Mouse (Mus musculus) stomach, embryonic 14.5 days (tissue): Measurements from ENCODE around the gene Raet1e. TPM values are rescaled to one million over a fixed set of nuclear protein-coding genes. Genes with fewer than 3 reads are reported as not detected.
A peak's percentile ranks its signal among the peaks of the same experiment; 100 is the strongest.
"Not testable (repeated sequence)": the region's sequence is repeated elsewhere in the genome, so short reads cannot be mapped to it uniquely, and the experiment has no call there.

Source experiments
- ATAC-seq: fragments of 200-750 bp; cut with Nextera tagmentation; 2 replicates; pipeline ENCODE4 v1.8.0; 2017; ENCODE audit warnings: low read depth, moderate TSS enrichment; ENCODE audit not compliant: insufficient number of reproducible peaks, insufficient read depth, low FRiP score
- H3K27ac ChIP-seq: fragments of 300-500 bp; sonication (generic); 2 replicates; pipeline ENCODE4 v1.5.1; 2014; ENCODE audit warnings: mild to moderate bottlenecking, low read length, moderate library complexity, mixed read lengths
- H3K27me3 ChIP-seq: fragments of 300-500 bp; sonication (generic); 2 replicates; pipeline ENCODE4 v1.6.1; 2014; ENCODE audit warnings: low read length, control low read depth, mixed read lengths; ENCODE audit not compliant: control insufficient read depth, insufficient read depth
- H3K36me3 ChIP-seq: fragments of 300-500 bp; sonication (generic); 2 replicates; pipeline ENCODE4 v1.6.1; 2014; ENCODE audit warnings: mild to moderate bottlenecking, control low read depth, low read length, moderate library complexity, mixed read lengths; ENCODE audit not compliant: control insufficient read depth, insufficient read depth
- H3K4me1 ChIP-seq: fragments of 300-500 bp; sonication (generic); 2 replicates; pipeline ENCODE4 v1.6.1; 2014; ENCODE audit warnings: low read length, control low read depth, mixed read lengths; ENCODE audit not compliant: control insufficient read depth, insufficient read depth
- H3K4me2 ChIP-seq: fragments of 300-500 bp; sonication (generic); replicated peaks from 2 replicates; pipeline ENCODE4 v1.6.1; 2014; ENCODE audit warnings: low read depth, low read length, control low read depth
- H3K4me3 ChIP-seq: fragments of 300-500 bp; sonication (generic); 2 replicates; pipeline ENCODE4 v1.5.1; 2014; ENCODE audit warnings: low read depth, low read length, control low read depth
- H3K9ac ChIP-seq: fragments of 300-500 bp; sonication (generic); replicated peaks from 2 replicates; pipeline ENCODE4 v1.6.1; 2014; ENCODE audit warnings: low read depth, mild to moderate bottlenecking, control low read depth, low read length, moderate library complexity, mixed read lengths
- H3K9me3 ChIP-seq: fragments of 300-500 bp; sonication (generic); 2 replicates; pipeline ENCODE4 v1.6.1; 2016; ENCODE audit warnings: low read depth, low read length, control low read depth; ENCODE audit not compliant: control insufficient read depth
- WGBS: fragments of 180-500 bp; shearing (Covaris S2); extraction: QIAGEN DNeasy Blood & Tissue Kit; methylation state at CpG from one replicate; pipeline ENCODE4 v1.1.7; 2014; 5-methylcytosine and 5-hydroxymethylcytosine counted together
- polyA plus RNA-seq: library from polyadenylated mRNA; unstranded; fragments of >200 nt; fragmentation: Nextera tagmentation; extraction: Ambion mirVana; gene quantifications from 2 replicates; pipeline ENCODE4 v1.2.1, GENCODE M21; 2014

The Raet1e gene
- polyA plus RNA-seq, 1 experiment from 2014 or later: 12.5 TPM

DNA sequence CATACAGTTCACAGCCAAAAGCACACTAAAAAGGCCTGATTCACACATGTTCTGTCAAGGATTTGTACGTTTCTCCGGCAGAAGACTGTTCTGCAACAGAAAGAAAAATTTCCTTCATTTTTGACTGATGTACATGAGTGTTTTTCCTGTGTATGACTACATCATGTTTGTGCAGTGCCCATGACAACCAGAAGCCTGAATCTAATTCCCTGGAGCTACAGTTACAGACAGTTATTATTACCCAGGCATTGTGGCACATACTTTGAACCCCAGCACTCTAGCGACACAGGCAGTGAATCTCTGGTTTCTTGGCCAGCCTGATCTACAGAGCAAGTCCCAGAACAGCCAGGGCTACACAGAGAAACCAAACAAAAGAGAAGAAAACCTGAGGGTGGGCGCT, 147.4 kb downstream of the Raet1e start:
- Histone ChIP-seq H3K4me3 (no peak overlapping the region), H3K4me2 (no peak overlapping the region), H3K27me3 (no peaks in the 10 kb centered on the region), H3K9ac (no peak overlapping the region), H3K9me3 (no peaks in the 10 kb centered on the region), H3K4me1 (no peaks in the 10 kb centered on the region), H3K27ac (no peak overlapping the region), H3K36me3 (no peaks in the 10 kb centered on the region)
- no peak for ATAC-seq
- 82% methylated on average over 4 of the region's 4 CpGs for WGBS

DNA sequence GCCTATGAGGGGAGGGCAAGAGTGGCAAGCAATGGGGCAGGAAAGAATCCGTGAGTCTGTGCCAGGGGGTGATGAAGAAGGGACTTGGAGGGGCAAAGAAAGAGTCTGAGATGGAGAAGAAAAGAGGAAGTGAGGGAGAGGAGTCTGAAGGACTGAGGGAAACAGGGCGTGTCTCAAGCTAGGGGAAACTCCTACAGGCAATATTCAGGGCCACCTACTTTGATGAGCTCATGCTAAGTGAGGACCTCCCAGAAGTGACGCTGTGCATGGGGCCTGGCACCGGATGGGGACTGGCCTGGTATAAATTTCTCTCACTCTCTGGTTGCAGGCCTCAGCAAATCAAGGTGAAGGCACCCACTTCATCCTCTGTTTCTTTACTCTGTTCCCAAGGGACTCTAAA, 148.1 kb downstream of the Raet1e start:
- no peak overlapping the region for H3K27ac ChIP-seq
- no peaks in the 10 kb centered on the region for H3K36me3 ChIP-seq
- no peaks in the 10 kb centered on the region for H3K9me3 ChIP-seq
- no peaks in the 10 kb centered on the region for H3K27me3 ChIP-seq
- H3K4me1 ChIP-seq: no peaks in the 10 kb centered on the region
- 63% methylated on average over 4 of the region's 4 CpGs for WGBS
- H3K9ac ChIP-seq: no peak overlapping the region
- H3K4me2 ChIP-seq: no peak overlapping the region
- ATAC-seq: no peak
- H3K4me3 ChIP-seq: no peak overlapping the region

DNA sequence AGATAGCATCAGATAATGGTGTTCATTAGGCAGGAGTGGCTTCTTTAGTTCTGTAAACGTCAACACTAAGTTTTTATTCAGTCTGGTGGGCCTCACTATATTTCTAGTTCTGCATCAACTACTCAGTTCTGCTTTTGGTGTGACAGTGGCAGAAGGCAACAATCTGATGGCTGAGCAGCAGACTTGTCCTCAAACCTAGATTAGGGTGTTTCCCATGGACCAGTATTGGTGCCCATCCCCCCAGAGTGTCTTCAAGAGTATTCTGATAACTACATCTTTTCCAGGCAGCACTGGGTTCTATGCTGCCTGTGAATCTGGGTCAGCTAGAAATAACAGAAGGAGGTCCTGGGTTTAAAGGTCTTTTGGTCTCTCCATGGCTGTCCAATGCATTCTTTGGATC, 149.9 kb downstream of the Raet1e start:
- Histone ChIP-seq H3K4me1 (no peaks in the 10 kb centered on the region), H3K27me3 (no peaks in the 10 kb centered on the region), H3K27ac (no peak overlapping the region), H3K9me3 (no peaks in the 10 kb centered on the region), H3K4me3 (no peak overlapping the region), H3K36me3 (no peaks in the 10 kb centered on the region), H3K4me2 (no peak overlapping the region), H3K9ac (no peak overlapping the region)
- WGBS: 62% methylated on average over 1 of the region's 1 CpGs
- ATAC-seq: no peak

DNA sequence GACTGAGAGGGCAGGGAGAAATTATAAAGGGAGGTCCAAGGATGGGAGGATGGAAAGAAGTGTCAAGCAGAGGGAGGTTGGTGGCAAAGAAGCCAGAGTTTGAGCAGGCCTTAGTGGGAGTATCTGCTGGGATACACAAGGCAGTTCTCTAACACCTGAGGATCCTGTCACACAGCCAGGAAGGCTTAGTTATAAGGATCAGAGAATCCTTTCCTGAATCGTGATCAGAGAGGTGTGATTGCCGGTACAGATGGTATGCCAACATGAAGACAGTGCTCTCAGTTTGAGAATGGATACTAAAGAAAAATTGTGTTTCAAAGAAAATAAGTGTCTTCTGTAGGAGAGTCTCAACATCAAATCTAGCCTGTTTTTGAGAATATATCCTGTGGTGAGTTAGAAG, 164.5 kb downstream of the Raet1e start:
- no peaks in the 10 kb centered on the region for H3K9me3 ChIP-seq
- H3K4me1 ChIP-seq: no peaks in the 10 kb centered on the region
- 85% methylated on average over 2 of the region's 2 CpGs for WGBS
- no peak for ATAC-seq
- no peaks in the 10 kb centered on the region for H3K36me3 ChIP-seq
- H3K4me3 ChIP-seq: no peak overlapping the region
- H3K9ac ChIP-seq: no peak overlapping the region
- H3K27ac ChIP-seq: no peak overlapping the region
- no peak overlapping the region for H3K4me2 ChIP-seq
- H3K27me3 ChIP-seq: no peaks in the 10 kb centered on the region

DNA sequence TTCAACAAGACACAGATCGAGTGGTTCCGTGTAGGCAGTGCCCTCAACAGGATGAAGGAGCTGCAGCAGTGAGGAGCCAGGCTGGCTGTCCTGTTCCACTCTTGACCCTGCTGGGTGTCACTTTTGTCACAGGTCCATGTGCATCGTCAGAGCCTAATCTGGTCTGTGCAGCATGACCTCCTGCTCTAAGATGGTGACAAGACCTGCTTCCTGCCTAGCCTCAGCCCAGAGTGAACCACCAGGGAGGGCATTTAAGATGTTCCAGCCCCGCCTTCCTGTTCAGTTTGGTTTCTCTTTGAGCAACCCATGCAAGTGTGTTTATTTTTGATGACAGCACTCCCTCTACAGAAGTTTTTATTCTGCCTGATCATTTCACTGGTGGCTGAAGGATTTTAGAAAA, 187.4 kb downstream of the Raet1e start:
- ATAC-seq, H3K4me3 ChIP-seq, H3K27me3 ChIP-seq, H3K9ac ChIP-seq, H3K4me1 ChIP-seq, H3K36me3 ChIP-seq, H3K27ac ChIP-seq, H3K4me2 ChIP-seq, H3K9me3 ChIP-seq: not testable (repeated sequence)
- 67% methylated on average over 4 of the region's 4 CpGs for WGBS

DNA sequence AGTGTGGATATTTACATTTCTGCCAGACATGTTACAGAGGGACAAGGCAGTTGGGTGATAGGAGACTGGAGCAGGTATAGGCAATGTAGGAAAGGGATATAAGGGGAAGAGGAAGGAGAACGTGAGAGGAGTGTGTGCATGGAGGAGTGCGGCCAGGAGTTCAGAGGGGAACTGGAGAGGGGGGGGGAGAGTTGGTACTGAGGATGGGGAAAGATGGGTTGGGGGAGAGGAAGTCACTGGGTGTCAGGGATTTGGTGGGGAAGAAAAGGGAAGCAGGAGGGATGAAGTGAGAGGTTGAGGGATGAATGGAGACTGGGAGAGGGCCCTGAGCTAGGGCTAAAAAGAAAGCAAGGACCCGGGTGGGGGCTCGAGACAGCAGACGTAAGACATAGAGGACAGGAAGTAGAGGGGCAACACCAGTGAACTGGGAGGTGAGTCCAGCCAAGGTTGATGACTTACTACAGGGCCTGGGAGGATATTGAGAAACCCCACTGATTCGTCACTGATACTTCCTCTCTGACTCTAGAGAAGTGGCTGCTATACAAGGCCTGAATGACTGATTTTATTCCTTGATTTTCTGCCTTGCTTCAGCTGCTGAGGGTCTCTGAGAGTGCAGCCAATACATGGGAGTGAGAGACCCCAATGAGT, 195.3 kb downstream of the Raet1e start:
- not testable (repeated sequence) for H3K36me3 ChIP-seq, H3K4me3 ChIP-seq, H3K9me3 ChIP-seq, H3K4me2 ChIP-seq, H3K4me1 ChIP-seq, H3K9ac ChIP-seq, ATAC-seq, H3K27ac ChIP-seq, H3K27me3 ChIP-seq
- WGBS: 78% methylated on average over 6 of the region's 6 CpGs

DNA sequence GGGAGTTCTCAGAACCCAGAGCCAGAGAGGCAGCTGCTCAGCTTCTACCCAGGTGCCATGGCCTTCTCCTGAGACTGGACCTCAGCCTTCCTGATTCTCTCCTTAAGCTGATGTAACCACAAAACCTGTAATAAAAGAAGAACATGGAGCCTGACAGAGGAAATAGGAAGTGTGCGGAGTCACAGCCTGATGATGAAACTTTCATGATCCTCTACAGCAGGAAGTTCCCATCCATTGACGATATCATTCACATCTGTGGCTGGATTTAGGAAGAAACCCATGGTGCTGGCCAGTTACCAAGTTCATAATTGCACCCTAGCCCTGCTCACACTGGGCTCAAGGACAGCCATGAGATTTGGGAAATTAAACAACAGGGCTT, 195.8 kb downstream of the Raet1e start:
- H3K9ac ChIP-seq, H3K4me3 ChIP-seq, H3K36me3 ChIP-seq, H3K4me1 ChIP-seq, ATAC-seq, H3K9me3 ChIP-seq, H3K27me3 ChIP-seq, H3K27ac ChIP-seq, H3K4me2 ChIP-seq: not testable (repeated sequence)
- 77% methylated on average over 2 of the region's 2 CpGs for WGBS

DNA sequence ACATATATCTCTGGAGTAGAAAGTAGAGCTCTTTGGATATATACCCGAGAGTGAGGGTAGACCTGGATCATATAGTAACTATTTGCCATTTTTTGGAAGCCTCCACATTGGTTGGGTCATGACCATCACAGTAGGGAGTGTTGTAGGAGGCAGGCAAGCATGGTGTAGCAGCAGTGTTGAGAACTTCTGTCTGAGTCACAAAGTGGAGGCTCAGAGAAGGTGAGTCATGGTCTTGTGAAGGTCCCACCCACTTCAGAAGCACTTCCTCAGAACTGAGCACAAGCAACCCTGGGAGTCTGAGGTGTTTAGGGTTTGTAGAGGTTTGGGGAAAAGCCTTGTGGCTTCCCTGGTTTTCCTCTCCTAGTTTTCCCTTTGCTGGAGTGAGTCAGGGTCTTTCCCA, 199.0 kb downstream of the Raet1e start:
- not testable (repeated sequence) for H3K4me2 ChIP-seq, H3K36me3 ChIP-seq, ATAC-seq, H3K9ac ChIP-seq, H3K4me3 ChIP-seq, H3K9me3 ChIP-seq, H3K27ac ChIP-seq, H3K4me1 ChIP-seq, H3K27me3 ChIP-seq
- 69% methylated on average over 1 of the region's 1 CpGs for WGBS

DNA sequence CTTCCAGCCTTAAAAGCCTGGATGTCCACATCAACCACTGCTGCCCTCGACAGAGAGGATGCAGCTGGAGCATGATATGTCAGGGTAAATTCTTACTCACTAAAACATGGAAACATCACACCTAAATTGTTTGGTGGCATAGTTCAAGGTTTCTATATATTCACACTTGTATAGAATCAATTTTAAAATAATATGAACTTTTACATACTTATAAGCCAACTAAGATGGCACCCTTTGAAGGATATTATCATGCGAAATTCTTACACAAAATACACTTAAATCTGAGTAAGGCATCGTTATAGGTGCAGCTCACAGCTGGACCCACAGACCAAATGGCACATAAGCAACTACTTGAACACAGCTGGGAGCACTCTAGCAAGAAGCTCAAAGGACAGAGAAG, 201.9 kb downstream of the Raet1e start, which contains the start of gene Raet1d:
TSS of gene Raet1d (plus strand) at position 301 of the 400 bp plus-strand sequence.
- H3K36me3 ChIP-seq, H3K27ac ChIP-seq, H3K4me3 ChIP-seq, H3K4me1 ChIP-seq, H3K27me3 ChIP-seq, H3K9me3 ChIP-seq, H3K9ac ChIP-seq, ATAC-seq: not testable (repeated sequence)
- peak within 1 kb of the TSS; percentile 27; the same call in 1 of the 2 replicates for H3K4me2 ChIP-seq
- 81% methylated on average over 3 of the region's 3 CpGs for WGBS
